Mouse (Mus musculus): Measurements from ENCODE around the gene Rpl22.

The Rpl22 gene

GRCm38 (mm10) chr4:152296874-152297861 is 28.4 kb upstream of the Rpl22 start, which contains the start of gene Icmt:
Gene Icmt (plus strand): TSS chr4:152297227.
- DNase-seq (ENCODE audit: low spot score in 2 of 2), result peak; percentile 98 to 99

DNA sequence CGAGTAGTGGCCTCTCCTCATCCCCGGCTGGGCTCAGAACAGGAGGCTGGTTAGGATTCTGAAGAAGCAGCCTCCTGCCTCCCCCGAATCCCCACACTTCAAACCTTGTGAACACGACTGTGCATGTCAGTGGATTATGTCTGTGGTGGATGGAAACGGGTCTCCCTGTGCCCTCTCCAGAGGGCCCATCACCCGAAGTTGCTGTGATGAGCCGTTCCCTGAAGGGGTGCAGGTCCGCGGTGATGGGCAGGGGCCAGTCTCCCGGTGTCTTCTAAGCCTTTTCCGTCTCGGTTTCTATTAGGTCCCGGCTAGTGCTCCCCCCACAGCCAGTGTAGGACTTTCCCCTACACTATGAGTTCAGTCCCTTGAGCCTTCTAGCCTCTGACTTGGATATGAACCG is 26.7 kb upstream of the Rpl22 start:
- no peak for DNase-seq (ENCODE audit: low spot score in 2 of 2)

DNA sequence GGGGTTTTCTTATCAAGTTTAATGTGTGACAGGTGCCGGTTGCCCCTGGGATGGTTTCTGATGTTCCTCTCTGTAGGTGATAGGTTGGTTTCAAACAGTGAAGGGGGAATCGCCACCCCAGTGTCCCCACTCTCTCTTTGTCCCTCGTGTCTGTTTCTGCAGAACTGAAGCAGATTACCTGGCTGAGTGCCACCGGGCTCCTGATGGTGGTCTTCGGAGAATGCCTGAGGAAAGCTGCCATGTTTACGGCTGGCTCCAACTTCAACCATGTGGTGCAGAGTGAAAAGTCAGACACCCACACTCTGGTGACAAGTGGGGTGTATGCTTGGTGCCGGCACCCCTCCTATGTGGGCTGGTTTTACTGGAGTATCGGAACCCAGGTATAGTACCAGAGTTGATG is 25.2 kb upstream of the Rpl22 start:
- DNase-seq (ENCODE audit: low spot score in 2 of 2), result no peak

- DNase-seq (ENCODE audit: low spot score in 2 of 2), result no peak
These were observed 23.5 kb upstream of the Rpl22 start for GRCm38 (mm10) chr4:152302012-152302411.

- no peak for DNase-seq (ENCODE audit: low spot score in 2 of 2)
These were observed 22.4 kb upstream of the Rpl22 start for GRCm38 (mm10) chr4:152303172-152303571.

DNA sequence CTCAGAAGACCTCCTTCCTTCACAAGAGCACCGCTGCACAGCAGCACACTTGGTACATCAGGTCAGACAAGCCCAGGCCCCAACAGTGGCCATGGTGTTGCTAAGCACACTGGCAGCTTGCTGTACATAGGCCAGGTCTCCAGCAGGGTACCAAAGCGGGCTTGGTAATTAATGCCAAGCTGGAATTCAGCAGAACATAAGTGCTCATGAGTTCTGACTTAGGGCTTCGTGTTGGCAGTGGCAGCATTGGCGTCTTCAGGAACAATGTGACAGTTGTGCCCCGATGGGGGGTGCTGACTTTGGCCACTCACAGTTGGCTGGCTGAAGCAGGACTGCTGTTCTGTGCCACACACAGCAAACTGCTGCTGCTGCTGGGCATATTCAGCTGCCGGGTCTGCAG is 20.9 kb upstream of the Rpl22 start:
- no peak for DNase-seq (ENCODE audit: low spot score in 2 of 2)

DNA sequence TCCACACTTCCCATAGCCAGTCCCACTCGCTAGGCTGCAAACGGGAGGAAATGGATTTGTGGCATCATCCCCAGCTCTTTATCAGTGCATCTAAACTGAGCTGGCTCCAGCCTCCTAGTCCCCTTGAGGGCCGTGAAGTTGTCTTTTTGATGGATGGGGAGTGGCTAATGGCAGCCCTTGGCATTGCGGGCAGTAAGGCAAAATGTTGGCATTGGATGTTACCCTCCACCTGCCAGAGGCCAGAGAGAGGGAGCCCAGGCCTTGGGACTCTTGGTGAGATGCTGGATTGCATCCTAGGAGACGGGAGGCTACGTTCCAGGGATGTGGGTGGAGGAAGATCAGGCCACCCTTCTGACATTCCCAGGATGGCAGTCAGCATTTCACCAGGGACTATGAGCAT is 19.6 kb upstream of the Rpl22 start:
- no peak for DNase-seq (ENCODE audit: low spot score in 2 of 2)

DNA sequence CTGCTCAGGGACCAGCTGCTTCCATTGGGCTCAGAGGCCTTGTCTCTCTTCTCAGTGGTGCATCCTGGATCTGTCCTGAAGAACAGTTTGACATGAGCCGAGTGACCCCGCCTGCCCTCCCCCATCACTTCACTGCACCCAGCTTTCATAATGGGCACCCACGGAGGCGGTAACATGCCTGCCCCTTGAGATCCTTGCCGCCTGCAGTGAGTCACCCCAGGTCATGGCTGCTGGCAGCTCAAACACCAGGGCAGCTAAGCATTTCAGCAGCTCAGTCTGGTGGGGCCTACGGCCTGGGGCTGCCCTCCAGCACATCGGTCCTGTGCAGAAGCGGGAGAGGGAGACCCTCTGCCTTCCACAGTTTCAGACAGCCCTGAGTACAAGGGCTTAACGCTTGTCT is 18.0 kb upstream of the Rpl22 start:
- DNase-seq (ENCODE audit: low spot score in 2 of 2), result no peak

GRCm38 (mm10) chr4:152312186-152312585 is 13.4 kb upstream of the Rpl22 start:
- DNase-seq (ENCODE audit: low spot score in 2 of 2), result no peak

- peak in 1 of 2 experiments; percentile 35 for DNase-seq (ENCODE audit: low spot score in 2 of 2)
These were observed 12.3 kb upstream of the Rpl22 start for GRCm38 (mm10) chr4:152313211-152313632.

DNA sequence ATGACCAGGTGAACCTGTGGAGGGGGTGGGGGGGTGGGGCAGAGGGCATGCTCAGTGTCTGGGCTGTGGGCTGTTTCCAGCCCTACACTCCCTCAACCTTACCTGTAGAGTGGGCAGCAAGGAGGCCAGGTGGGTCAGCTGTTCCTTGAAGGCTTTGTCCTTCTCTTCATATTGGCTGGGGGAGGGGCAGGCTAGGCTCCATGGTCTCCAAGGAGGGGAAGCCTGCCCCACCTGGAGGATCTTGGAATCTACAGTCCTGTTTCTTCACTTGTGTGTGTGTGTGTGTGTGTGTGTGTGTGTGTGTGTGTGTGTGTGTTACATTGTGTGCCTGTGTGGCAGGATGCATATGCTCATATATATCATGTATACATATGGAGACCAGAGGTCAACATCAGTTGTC is 11.6 kb upstream of the Rpl22 start:
- no peak for DNase-seq (ENCODE audit: low spot score in 2 of 2)

DNA sequence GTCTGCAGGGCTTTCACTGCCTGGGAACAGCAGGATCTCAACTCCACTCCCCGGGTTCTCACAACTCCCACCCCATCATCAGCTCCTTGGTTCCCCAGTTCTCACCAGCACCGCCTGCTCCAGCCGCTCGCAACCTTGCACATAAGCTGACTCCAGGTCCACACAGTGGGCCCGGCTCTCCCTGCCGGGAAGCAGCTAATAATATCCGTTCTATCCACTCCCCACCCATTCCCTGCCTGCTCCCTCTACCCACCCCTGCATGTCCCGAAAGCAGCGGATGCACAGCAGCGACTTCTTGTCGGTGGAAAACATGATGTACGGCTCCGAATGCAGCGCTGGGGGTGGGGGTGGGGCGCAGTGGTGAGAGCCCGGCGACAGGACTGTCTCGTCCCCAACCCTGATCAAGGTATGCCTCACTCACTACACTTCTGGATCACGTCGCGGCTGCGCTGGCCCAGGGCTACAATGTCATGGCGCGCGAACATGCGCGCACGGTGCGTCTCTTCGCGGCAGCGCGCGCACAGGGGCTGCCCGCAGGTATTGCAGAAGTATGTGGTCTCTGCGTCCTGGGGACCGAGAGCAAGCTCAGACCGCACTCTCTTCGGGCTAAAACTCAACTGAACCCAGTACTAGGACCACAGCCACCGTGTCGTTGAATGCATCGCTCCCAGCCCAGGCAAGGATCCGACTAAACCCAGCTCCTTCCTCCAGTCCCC is 9.9 kb upstream of the Rpl22 start:
- DNase-seq (ENCODE audit: low spot score in 2 of 2), result peak in 1 of 2 experiments; percentile 26

DNA sequence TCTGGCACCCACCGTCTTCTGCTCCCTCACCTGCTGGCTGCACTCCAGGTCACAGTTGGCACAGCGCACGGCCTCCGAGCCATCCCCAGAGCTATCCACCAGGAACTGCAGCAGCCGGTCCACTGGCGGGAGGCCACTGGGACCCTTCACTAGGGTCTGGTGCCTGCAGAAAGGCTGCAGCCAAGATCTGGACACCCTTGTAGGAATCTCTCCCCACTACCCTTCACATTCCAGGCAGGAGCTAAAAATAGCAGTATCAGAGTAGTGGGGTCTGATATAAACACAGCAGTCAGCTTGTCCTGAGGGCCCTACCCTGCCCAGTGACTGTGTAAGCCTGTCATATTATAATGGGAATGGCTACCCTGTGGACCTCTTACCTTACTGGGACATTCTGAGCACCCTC is 7.9 kb upstream of the Rpl22 start:
- no peak for DNase-seq (ENCODE audit: low spot score in 2 of 2)

GRCm38 (mm10) chr4:152318517-152319234 is 6.9 kb upstream of the Rpl22 start, which contains the start of gene Rnf207:
Gene Rnf207 (minus strand): TSS chr4:152318993.
- peak; percentile 55 to 59 for DNase-seq (ENCODE audit: low spot score in 2 of 2)

DNA sequence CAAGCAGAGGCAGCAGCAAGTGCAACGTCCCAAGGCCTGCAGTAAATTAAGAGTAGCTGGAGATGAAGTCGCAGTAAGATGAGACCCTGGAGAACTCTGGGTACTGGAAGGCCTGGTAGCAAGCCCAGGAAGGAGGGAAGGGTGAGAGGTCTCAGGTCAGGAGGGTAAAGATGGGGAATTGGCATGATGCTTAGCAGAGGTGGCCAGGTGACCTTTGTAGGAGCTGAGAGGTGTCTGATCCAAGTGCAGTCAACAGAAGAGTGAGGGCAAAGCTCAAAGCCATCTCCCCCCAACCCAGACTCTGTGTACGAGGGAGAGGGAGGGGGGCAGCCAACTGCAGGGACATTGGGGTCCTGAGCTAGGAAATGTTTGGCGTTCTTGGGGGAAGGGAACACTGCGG is 4.1 kb upstream of the Rpl22 start:
- DNase-seq (ENCODE audit: low spot score in 2 of 2), result no peak

DNA sequence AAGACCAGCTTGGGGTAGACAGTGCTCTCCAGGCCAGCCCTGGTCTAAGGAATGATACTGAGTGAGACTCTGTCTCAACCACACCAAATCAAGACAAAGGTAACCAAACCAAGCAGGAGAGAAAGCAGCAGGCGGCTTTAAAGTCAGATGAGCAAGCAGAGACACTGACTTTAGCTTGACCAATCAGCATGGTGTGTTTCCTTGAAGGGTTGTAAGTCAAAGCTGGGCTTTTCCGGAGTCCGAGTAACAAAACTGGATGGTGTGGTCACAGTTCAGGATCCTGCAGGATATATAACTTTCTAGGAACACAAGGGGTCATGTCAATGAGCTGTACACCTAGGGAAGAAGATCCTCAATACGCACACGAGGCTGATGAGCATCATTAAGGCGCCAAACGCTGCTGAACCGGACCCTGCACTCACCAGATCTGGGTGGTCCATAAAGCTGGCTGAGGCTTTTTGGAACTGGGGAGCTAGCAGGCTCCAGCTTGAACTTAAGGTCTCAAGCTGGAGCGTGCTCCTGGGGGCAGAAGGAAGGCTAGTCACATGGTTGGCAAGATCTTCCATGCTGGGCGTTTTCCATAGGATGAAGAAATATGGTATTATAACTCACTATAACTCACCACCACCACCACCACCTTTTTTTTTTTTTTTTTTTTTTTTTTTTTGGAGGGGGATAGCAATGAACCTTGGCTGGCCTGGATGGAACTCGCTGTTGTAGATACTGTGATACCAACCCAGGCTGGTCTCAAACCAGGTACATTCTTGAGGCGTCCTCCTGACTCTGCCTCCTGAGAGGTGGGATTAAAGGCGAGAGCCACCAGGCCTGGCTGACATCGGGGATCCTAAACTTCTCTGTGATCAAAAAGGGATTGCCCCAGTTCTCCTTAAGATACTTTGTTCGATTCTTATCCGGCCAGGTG is 640 bp upstream of the Rpl22 start:
- DNase-seq (ENCODE audit: low spot score in 2 of 2), result no peak

DNA sequence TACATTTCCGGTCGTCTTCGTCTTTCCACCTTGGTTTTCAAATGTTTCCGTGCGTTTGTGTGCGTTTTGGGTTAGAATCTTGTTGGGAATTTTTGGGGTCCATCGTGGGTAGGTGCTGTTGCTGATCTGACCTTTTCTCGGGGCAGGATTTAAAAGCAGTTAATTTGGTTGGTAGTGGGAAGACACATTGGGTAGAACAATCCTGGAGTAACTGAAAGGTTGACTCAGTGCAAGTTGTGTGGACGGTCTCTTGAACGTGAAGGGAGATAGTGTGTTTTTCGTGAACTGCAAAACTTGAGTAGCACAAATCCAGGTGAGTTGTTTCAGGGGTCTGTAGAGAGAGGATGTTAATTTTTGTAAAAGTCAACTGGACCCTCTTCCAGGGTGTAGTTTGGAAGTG is 1.0 kb downstream of the Rpl22 start:
- DNase-seq (ENCODE audit: low spot score in 2 of 2), result no peak

DNA sequence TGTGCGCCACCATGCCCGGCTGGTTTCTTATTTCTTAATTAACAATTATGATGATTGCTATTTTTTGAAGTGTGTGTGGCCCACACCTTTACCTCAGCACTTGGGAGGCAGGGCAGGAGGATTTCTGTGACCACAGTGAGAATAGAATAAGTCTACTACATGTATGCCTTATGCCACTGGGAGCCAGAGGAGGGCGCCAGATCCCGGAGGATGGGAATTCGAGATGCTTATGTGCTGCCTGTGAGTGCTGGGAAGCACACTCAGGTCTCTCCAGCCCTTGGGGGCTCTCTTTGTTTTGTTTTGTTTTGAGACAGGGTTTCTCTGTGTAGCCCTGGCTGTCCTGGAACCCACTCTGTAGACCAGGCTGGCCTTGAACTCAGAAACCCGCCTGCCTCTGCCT is 3.1 kb downstream of the Rpl22 start:
- no peak for DNase-seq (ENCODE audit: low spot score in 2 of 2)

DNA sequence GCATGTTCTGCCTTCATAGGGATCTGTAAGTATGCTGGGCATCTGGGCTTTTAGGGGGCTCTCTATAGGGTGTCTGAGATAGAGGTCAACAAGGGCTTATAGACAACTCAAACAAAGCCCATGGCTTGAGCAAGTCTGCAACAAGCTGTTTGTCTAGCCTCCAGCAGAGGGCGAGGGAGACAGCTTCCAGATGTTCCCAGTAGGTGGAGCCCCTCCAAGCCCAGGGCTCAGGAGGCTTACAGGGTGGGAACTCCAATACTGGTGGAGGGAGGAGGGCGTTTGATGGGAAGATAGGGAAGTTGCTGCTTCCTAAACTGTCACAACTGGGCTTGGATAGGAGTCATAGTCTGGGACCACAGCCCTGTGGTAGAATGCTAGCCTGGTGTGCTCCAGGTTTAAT is 7.4 kb downstream of the Rpl22 start:
- peak in 1 of 2 experiments; percentile 77 for DNase-seq (ENCODE audit: low spot score in 2 of 2)

DNA sequence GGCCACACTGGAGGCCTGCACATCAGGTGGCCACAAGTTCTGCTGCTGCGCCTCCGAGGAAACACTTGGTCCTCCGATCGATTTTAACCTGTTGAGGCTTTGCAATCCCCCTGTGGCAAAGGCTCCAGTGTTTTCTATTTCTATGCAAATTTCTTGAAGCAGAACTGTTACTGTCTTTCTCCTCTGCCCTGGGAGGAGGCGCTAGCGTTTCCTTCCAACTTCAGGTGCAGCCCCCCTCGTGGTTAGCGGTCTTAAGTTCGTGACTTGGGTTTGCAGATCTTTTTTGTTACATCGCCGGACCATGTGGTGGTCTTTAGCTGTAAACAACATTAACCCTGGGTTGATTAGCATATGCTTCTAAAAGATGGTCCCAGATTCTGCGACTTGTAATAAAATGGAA is 8.0 kb downstream of the Rpl22 start:
- DNase-seq (ENCODE audit: low spot score in 2 of 2), result no peak

GRCm38 (mm10) chr4:152337772-152338171 is 12.2 kb downstream of the Rpl22 start:
- DNase-seq (ENCODE audit: low spot score in 2 of 2), result no peak

Measured in frontal cortex, postnatal 36 days (tissue).